Mouse (Mus musculus): ENCODE data around the gene Gtf3c5.
A peak's percentile ranks its signal among the peaks of the same experiment; 100 is the strongest.

Gene Gtf3c5

DNA sequence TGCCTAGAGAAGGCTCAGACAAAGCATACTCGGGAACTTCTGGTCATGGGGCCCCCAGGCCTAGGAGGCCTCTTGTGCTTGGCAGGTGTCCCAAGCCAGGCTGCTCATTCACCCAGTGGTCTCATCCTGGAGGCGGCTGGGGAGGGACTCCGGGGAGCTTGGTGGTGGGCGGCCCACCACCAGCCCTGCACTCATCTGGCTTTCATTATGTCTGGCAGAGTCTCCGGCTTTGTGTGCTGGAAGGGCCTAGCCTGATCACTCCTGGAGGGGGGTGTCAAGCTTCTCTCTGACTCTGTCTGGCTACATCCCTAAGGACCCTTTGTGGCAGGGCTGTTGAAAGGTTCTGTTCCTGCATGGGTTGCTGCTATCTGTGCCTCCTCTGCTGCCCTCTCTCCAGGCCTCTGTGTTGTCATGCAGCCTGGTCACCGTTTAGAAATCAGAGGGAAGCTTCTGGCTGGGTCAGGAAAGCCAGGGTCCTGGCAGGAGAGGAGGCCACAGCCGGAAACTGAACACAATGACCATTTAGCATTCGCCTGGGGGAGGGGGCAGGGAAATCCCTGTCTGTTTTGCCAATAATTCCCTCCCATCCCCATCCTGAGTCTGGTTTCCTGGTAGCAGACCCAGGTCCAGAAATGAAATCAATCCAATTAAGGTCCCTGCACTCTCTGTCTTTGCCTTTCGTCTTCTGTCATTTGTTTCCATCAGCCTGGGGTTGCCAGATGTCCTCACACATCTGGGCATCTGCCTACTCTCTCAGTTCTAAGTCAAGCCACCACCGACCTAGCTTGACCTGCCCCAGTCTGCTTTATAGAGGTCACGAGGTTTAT is 48.9 kb downstream of the Gtf3c5 start:
- DNase-seq (ENCODE audit: low read depth, low spot score), result no peak

DNA sequence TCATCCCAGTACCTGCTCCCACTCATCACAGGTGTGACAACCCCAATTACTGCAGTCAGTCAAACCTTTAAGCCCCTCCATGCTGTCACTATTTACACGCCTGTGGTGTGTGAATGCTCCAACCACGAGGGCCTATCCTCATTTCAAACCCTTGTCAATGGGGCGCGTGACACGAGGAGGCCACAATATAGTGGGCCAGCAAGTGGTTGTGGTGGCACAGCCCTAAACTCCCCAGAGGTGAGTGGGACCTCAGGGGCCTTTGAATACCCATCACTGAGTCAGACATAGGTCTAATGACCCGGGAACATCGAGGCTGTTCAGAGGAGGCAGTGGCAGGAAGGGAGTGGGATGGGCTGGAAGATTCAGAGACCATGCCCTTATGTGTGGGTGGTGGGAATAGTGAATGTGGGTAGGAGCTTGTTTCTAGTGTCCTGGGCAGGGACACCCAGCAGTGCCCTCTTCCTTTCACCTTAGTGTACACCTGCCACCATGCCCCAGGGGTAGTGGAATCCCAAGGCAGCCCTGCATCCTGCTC is 49.6 kb downstream of the Gtf3c5 start:
- no peak for DNase-seq (ENCODE audit: low read depth, low spot score)

DNA sequence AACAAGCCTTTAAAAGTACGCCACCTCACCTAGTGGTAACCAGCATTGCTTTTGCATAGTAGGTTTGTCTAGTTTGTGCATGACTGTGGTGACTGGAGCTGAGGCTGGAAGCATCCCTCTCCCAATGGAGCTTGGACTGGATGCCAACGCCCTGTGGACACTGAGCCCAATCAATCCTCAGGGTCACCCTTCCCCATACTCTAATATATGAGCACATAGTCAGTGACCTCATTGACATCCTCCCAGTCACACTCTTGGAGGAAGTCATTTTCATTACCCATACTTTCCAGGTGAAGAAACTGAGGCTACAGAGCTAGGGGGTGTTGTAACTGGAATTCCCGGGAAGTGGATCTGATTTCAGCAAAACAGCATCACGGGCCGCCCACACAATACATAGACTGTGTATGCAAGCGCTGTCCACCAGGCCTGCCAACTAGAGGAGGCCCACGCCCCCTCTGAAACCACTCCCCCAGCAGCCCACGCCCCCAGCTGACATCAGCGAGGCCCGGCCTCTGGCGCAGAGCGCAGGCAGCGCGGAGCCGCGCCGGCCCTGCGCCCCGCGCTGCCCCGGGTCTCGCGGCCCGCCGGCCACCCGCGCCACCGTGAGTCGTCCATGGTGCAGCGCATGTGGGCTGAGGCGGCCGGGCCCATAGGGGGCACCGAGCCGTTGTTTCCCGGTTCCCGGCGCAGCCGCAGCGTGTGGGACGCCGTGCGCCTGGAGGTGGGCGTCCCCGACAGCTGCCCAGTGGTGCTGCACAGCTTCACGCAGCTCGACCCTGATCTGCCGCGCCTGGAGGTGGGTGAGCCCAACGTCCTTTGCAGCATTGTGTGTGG is 50.4 kb downstream of the Gtf3c5 start:
- peak; percentile 91 for DNase-seq (ENCODE audit: low read depth, low spot score)

DNA sequence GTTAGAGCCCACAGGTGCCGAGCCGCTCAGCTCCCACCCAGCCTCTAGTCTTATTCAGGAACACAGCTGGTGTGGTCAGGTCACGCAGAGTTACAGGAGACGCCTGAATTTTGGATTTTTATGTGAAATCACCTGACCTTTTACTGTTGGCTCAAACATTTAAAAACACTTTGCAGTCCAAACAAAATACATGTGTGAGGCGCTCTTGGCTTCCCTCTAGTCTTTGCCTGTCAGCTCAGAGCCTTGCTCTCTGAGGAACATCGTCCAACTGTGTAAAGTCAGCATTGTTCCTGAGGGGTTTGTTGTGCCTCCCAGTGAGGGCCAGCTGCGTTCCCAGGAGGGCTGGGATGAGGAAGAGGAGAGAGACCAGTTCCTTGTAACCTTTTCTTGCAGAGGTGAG is 53.2 kb downstream of the Gtf3c5 start:
- DNase-seq (ENCODE audit: low read depth, low spot score), result no peak

DNA sequence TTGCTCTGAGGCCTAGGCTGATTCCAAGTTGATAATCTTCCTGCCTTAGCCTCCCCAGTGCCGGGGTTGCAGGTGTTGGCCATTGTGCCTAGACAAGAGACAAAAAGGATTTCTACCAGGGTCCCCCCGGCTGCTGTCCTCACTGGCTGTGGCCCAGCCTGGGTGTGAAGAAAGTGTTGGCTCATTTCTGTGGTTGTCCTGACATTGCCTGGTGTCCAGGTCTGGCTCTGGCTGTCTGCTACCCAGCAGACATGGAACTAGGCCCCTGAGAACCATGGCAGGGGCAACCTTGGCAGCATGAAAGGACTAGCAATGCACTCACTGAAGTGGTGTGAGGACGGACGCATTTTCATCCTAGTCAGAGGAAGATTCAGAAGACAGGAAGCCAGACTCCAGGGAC is 53.7 kb downstream of the Gtf3c5 start:
- DNase-seq (ENCODE audit: low read depth, low spot score), result no peak

DNA sequence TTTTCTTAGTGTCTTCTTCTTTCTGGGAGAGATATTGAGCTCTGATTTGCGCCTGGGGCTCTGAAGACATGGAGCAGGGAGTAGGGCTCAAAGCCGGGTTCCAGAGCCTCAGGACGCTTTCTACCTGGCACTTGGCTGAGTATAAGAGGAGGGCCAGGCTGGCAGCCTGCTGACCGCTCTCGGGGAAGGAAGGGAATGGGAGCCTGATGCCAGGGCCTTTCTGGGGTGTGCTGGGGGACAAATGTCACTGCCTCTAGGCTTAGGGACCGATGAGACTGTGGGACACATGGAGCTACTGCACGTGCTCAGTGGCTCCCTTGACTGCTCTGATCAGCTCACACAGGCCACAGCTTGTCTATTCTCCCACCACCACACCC is 55.2 kb downstream of the Gtf3c5 start:
- no peak for DNase-seq (ENCODE audit: low read depth, low spot score)

DNA sequence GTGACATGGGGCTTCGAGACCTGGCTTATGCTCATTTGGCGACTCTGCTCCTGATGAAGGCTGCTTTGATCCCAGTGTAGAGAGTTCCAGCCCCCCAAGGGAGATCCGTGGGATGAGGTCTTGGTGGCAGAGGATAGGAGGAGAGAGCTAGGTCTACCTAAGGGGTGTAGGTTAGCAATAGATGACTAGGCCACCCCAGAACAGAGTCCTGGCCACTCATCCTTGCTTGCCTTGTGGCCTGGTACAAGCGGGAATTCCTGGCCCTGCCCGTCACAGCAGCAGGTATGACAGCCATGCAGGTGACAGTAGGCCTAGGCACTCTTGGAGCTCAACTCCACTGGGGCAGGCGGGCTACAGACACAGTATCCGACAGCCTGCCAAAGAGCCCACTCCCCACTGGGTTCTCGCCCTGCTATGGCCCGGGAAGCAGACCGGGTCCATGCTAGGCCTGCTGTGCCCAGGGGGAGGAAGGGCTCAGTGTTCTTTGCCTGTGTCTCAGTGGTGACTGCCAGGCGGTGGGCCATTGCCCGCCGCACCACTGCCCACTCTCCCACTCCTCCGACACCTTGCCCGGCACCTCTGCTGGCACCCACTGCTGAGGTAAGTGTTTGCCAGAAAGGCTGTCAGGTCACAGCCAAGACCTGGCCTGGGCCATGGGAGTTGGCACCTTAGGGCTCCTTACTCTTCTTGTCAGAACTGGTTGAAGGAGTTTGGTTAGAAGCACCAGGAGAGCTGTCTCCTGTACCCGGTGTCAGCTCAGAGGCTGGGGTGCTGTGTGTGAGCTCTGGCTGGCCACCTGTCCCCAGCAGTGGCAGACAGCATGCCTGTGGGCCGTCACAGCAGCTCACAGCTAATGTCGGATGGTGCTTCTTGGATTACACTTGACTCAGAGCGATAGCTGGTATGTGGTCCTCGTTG is 55.9 kb downstream of the Gtf3c5 start:
- DNase-seq (ENCODE audit: low read depth, low spot score), result no peak

DNA sequence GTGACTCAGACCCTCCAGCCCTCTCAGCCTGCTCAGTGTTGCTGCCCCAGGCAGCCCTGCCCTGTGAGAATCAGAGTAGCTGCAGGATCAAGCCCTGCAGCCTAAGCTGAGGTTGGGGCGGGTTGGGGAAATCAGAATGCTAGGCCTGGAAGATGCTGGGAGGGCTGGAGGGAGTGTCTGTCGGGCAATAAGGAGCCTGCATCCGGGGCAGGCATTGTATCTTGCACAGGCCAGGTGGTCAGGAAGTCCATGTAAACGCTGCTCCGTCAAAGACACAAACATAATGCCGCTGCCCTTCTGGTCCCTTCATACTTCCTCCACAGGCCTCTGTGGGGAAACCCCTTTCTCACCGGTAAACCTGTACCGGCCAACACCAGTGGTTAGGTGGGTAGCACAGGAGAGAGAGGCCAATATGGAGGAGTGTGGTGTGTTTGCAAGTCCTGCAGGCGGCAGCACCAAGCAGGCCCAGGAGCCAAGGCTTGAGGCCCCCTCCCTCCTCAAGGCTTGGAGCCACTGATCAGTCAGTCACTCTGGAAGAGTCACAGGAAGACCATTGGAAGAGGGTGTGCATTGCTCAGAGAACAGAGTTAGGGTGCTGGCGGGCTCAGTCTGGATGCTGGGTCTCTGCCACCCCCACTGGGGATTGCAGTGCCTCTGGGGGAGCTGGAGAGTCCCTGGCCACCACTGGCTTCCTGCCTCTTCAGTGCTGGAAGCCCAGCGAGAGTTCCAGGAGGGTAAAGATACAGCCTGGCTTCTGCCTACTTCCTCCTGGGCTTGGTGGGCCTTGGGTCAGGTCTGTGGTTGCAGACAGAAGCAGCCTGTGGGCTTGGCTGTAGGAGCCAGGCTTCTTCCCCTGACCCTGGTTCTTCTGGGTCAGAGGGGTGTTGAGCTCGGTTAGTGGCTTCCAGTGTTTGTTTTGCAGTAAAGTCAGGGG is 57.3 kb downstream of the Gtf3c5 start:
- peak; percentile 54 for DNase-seq (ENCODE audit: low read depth, low spot score)

DNA sequence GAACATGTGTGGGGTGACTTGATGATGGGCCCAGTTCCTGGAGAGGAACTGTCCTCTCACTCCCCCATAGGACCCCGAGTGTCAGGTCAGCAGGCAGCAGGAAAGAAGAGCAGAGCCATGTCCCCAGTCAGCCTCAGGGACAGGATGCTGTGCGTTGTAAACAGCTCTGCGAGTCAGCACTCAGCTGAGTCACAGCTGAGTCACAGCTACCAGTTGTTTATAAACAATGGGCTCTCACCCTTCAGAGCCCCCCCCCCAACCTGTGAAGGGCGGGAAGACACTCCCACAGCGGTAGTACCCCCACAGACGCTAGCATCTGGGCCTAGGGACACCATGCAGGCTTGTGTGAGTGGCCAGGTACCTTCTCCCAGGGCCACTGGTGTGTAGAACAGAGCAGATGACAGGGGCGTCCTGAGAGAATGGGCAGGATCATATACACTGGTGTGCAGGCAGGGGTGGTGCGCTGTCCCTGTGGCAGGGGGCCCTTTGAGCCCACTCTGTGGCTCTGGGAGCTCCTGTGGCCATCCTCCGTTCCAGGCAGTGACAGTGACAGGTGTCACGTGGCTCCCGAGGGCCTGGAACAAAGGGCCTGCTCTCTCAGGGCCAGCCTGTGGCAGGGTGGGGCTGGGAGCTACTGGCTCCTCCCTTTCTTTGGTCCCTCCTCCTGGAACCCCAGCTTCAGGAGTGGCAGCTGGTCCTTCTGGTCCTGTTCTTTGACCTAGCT is 58.2 kb downstream of the Gtf3c5 start:
- DNase-seq (ENCODE audit: low read depth, low spot score), result peak; percentile 84

DNA sequence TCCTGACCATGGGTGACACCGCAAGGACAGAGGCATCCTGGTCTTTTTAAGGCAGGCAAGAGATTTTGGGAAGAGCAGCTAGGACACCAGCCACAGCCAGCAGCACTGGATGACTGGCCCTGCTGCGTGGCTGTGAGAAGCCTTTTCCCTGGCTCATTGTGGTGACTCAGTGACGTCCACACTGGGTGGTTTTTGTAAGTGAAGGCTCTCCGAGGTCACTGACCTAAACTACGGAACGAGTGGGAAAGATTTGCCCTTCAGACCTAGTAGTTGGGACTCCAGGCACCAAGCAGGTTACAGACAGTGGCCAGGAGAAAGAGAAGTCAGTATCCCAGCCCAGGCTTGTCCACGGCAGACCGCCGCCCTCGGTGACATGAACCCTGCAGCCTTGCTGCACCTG is 59.1 kb downstream of the Gtf3c5 start:
- DNase-seq (ENCODE audit: low read depth, low spot score), result no peak

DNA sequence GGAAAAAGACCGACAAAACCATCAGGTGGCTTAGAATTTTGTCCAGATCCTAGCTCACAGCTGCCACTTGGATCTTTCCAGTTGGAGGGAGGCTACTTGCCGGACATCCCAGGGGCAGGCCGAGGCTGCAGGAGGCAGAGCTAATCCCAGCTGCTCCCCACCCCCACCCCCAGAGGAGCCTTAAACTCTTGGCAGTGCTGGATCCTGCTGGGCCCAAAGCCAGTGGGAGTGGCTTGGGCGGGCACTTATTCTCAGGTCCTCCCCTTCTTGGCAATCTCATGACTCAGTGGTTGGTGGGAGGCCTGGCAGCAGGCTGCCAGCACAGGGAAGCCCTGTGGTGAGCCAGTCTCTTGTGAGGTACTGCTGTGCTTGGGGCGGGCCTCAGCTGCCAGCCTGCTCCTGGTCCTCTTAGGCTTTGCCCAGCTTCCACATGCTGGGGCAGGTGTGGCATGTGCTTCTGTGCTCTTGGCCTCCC is 59.9 kb downstream of the Gtf3c5 start:
- DNase-seq (ENCODE audit: low read depth, low spot score), result peak; percentile 89

DNA sequence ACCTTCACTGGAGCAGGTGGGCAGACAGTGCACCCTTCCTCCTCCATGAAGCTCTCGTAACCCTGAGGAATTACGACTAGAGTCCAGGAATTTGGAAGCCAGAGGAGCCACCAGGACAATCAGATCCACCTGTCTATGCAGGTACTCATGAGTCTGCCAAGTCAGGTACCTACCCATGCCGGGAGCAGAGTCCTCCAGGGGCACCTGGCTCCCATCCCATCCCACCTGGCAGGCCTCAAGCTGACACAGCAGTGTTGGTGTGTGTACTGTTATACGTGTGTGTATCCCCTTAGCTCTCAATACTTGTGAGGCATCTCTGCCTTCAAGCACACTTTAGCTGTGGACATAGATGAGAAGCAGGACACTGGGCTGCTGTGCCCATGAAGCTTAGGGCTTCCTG is 61.4 kb downstream of the Gtf3c5 start:
- no peak for DNase-seq (ENCODE audit: low read depth, low spot score)

DNA sequence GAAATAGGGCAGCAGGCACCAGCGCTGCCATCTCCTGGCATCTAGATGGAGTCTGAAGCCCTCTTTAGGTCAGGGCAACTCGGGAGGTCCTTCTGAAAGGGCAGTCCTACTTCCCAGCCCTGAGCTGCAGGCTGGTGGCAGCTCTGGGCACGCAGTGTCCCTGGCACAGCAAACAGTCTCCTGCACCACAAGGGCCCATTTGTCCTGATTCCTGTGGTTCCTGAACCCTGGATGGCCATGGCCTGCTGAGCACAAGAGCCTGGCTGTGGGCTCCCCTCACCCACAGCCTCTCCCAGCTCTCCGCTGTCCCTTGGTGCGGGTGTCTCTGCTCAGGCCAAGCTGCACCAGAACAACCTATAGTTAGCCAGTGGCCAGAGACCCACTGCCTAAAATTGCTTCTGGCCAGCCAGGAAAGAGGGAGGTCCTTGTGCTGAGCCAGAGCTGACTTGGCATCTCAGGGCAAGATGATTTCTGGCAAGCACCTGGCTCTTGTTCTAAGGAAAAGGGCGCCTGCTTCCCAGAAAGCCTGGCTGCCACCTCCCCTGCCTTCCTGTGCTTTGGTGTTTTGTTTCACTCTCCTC is 61.9 kb downstream of the Gtf3c5 start:
- DNase-seq (ENCODE audit: low read depth, low spot score), result no peak

DNA sequence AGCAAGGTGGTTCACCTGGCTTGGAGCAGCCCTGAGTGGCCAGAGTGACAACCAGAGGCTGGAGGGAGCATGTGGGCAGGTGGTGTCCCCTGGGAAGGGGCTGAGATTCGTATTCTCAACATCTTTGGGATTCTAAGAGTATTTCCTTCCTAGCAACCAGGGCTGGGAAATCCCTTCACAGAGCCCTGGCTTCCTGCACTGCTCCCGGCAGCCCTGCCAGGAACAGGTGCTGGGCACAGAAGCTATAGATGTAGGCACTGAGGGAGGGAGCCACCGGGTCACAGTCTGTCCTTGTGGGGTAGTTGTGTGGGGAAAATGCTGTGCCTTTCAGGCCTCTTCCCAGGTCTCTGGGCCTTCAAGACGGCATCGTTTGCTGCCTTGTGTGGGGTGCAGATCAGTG is 63.0 kb downstream of the Gtf3c5 start:
- DNase-seq (ENCODE audit: low read depth, low spot score), result no peak

DNA sequence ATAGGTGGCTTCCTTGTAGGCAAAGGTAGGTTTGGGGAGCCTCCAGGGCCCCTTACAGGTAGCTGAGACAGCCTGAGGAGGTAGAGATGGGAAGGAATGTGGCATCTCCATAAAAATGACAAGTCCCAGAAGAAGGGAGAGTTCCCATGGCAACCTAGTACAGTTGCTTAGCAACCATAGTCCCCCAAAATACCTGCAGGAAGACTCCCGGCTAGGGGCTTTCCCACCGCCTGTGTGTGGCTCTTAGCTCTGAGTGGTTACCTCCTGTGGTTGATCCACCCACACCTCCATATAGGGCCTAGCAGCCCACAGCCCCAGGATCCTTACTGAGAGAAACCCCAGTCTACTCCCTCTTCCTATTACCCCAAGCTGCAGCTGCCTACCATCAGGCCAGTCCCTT is 65.3 kb downstream of the Gtf3c5 start:
- DNase-seq (ENCODE audit: low read depth, low spot score), result peak; percentile 95

DNA sequence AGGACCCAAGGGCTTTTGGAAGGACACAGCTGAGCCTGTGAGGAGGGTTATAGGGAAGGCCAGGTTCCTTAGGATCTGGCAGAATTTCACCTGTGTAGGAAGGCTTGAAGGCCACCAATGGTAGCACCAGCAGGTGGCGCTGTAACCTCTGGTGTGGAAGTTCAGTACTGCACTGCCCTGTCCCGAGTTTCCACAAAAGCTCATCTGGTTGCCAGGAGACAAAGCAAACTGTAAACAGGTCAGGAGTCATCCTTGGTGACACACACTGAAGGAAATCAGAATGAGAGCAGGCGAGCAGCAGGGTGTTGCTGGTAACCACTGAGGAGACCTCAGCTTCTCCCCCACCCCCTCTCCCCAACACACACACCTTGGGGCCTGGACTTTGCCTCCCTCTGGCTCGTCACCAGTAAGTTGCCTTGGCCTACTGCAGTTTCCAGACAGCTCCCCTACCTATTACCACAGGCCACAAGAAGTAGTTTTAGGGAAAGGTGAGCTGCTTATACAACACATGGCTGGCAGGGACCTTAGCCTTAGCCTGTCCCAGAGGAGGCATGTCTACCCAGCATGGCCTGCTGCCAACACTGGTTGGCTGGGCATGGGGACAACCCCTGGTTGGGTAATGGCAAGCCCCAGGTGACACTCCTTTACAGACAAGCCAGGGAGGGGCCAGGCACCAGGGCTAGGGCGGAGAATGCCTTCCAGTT is 66.2 kb downstream of the Gtf3c5 start:
- DNase-seq (ENCODE audit: low read depth, low spot score), result peak; percentile 96
